Mouse (Mus musculus) G1E (cell line): ENCODE results near the gene Plcb1. TPM values are rescaled to one million over a fixed set of nuclear protein-coding genes. Genes with fewer than 3 reads are reported as not detected.

Experiments used
- ATAC-seq: 2 replicates; pipeline ENCODE4 v1.8.0; 2016; ENCODE audit warnings: mild to moderate bottlenecking; ENCODE audit not compliant: insufficient number of reproducible peaks, poor library complexity, low FRiP score, severe bottlenecking; ENCODE audit errors: extremely low read depth
- DNase-seq: peaks from one replicate; pipeline ENCODE4 v3.0.0; 2012; ENCODE audit warnings: low spot score
- H3K27me3 ChIP-seq: 2 replicates; pipeline ENCODE4 v1.6.1; 2012; ENCODE audit warnings: mild to moderate bottlenecking, low read length, inconsistent platforms; ENCODE audit not compliant: insufficient read depth
- H3K36me3 ChIP-seq: replicated peaks from 2 replicates; pipeline ENCODE3; 2012; ENCODE audit warnings: mild to moderate bottlenecking, inconsistent platforms
- H3K4me1 ChIP-seq: 2 replicates; pipeline ENCODE4 v1.6.1; 2012; ENCODE audit warnings: low read depth, low read length, inconsistent platforms, mixed read lengths; ENCODE audit not compliant: insufficient read depth
- H3K4me3 ChIP-seq: 2 replicates; pipeline ENCODE4 v1.5.1; 2012; ENCODE audit warnings: low read depth, mild to moderate bottlenecking, inconsistent platforms, low read length, moderate library complexity, mixed read lengths
- H3K9me3 ChIP-seq: replicated peaks from 2 replicates; pipeline ENCODE4 v1.6.1; 2012; ENCODE audit warnings: inconsistent platforms
- CTCF ChIP-seq: IDR thresholded peaks from 2 replicates; pipeline ENCODE4 v1.5.1; 2012; ENCODE audit warnings: low read depth, low read length, inconsistent platforms, mixed read lengths
- GATA1 ChIP-seq: IDR thresholded peaks from 2 replicates; pipeline ENCODE4 v1.6.1; 2012; ENCODE audit warnings: borderline replicate concordance, low read length, inconsistent platforms, mixed read lengths
- GATA2 ChIP-seq: IDR thresholded peaks from 2 replicates; pipeline ENCODE4 v1.6.1; 2012; ENCODE audit warnings: low read depth, low read length, inconsistent platforms, borderline replicate concordance
- POLR2AphosphoS5 ChIP-seq: IDR thresholded peaks from 2 replicates; pipeline ENCODE4 v1.6.1; 2012; ENCODE audit warnings: low read depth, low read length, inconsistent platforms; ENCODE audit not compliant: insufficient replicate concordance
- TAL1 ChIP-seq: conservative IDR thresholded peaks from 2 replicates; pipeline ENCODE4 v1.6.1; 2012; ENCODE audit warnings: low read depth, low read length, inconsistent platforms, mixed read lengths
- polyA plus RNA-seq: library from polyadenylated mRNA; stranded (reverse); fragments of >175 nt; gene quantifications from 2 replicates; pipeline ENCODE4 v1.2.3, GENCODE M21; 2012
- total RNA-seq, 2 experiments: library from RNA; stranded (forward) in 1 of 2; stranded (reverse) in 1 of 2; fragments of 200-1000 nt in 1 of 2; fragments of >200 nt in 1 of 2; fragmentation: Nextera tagmentation in 1 of 2; gene quantifications; 2 replicates each; pipeline ENCODE4 v1.2.3; 2014 to 2017

The Plcb1 gene
- total and polyA plus RNA-seq, 3 experiments: 0.16 TPM; not detected in 2

DNA sequence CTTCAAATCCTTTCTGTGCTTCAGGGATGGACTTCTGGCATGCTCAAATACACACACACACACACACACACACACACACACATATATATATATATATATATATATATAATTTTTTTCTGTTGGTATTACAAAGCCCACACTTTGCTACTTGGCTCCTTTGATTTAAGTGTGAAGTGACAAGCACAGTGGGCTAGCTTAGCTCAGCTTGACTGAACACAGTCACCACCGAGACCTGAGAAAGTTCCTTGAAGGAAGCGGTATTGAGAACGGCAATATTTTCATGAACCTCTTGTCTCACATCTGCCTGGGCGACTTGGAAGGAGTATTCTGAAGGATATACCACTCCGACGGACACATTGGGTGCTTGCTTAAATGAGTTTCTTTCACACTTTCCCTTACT, 81.5 kb downstream of the Plcb1 start:
- H3K4me3 ChIP-seq: no peak overlapping the region
- DNase-seq (no peak), ATAC-seq (no peak)
- H3K9me3 ChIP-seq: no peaks in the 10 kb centered on the region
- H3K36me3 ChIP-seq: no peaks in the 10 kb centered on the region
- H3K4me1 ChIP-seq: peaks cover 4% of the 10 kb centered on the region
- H3K27me3 ChIP-seq: no peaks in the 10 kb centered on the region
- no peak for TF ChIP-seq GATA1
- no peak for TF ChIP-seq CTCF
- TF ChIP-seq POLR2AphosphoS5: no peak
- TF ChIP-seq GATA2: no peak
- TF ChIP-seq TAL1: no peak

DNA sequence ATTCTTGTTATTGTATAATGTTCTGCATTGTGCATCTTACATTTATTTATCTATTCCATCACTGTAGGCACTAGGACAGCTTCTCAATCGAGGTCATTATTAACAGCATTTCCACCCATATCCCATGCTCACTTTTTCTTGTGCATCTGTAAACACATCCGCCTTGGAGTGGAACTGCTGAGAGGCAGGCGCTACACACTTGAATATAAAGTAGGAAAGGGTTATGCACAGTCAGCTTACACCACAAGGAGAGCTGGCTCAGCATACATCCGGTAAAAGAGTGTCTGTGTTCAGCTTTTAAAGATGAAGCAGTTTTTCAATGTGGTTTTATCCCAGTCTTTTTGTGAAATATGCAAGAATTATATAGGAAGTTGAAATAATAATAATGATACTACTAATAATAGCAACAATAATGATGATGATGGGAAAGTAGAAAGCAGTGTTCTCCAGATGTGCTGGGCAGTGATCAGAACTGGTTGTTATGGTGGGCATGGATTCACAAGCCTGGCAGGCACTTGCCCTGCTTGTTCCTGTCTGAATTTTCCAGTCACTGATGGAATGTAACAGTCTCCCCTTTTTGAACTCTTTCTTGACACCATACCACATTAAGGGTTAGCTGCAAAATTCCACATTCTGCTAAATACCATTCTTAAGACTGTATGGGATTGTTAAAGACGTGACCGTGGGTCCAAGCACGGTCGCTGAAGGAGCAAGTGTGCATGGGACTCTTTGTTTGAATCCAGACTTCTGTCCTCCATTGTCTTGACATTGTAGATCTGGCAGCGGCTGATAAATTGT, 86.0 kb downstream of the Plcb1 start:
- Histone ChIP-seq H3K36me3 (no peaks in the 10 kb centered on the region), H3K4me3 (no peak overlapping the region), H3K4me1 (peaks cover 6% of the 10 kb centered on the region), H3K27me3 (no peaks in the 10 kb centered on the region), H3K9me3 (no peaks in the 10 kb centered on the region)
- DNase-seq (no peak), ATAC-seq (no peak)
- TF ChIP-seq GATA1 (no peak), GATA2 (no peak), TAL1 (0 out of 2 replicates have a peak, but pooled peaks have one; percentile 24), CTCF (no peak), POLR2AphosphoS5 (no peak)

DNA sequence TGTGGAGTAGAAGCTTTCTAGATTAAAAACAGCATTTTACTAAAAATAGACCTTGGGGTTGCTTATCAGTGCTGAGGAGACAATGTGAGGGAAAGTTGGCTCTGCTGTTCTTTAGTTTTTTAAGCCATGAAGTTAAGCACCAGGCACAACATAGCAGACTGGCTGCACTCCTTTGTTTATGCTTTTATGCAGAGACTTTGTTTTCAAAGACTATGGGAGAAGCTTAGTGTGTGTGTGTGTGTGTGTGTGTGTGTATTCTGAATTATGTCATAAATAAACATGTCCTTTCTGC, 86.6 kb downstream of the Plcb1 start:
- TF ChIP-seq POLR2AphosphoS5: no peak
- no peak for TF ChIP-seq GATA1
- TF ChIP-seq TAL1: no peak
- no peak for TF ChIP-seq CTCF
- no peak for TF ChIP-seq GATA2
- Histone ChIP-seq H3K36me3 (no peaks in the 10 kb centered on the region), H3K4me3 (no peak overlapping the region), H3K27me3 (no peaks in the 10 kb centered on the region), H3K9me3 (no peaks in the 10 kb centered on the region), H3K4me1 (peaks cover 6% of the 10 kb centered on the region)
- ATAC-seq (peak; percentile 86), DNase-seq (no peak)

DNA sequence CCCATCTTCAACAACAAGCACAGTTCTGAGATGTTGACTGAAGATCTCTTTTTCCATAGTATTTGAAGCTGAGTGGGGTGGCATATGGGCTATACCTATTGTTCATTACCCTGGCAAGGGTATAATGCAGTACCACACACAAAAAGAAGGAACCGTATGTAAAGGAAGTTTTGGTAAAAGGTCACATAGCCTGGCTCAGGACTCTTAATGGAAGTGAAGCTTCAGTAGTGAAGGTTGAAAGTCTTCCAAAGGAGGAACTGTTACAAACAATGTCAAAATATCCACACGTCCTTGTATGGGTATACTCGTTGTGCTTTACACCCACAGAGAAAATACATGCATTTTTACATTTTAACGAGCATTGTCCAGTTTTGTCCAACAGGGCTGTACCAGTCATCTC, 91.3 kb downstream of the Plcb1 start:
- ATAC-seq: no peak
- TF ChIP-seq GATA2: no peak
- TF ChIP-seq POLR2AphosphoS5: no peak
- TF ChIP-seq TAL1: no peak
- TF ChIP-seq GATA1: no peak
- no peak for TF ChIP-seq CTCF
- Histone ChIP-seq H3K27me3 (no peaks in the 10 kb centered on the region), H3K4me3 (no peak overlapping the region), H3K9me3 (no peaks in the 10 kb centered on the region), H3K36me3 (no peaks in the 10 kb centered on the region), H3K4me1 (peaks cover 4% of the 10 kb centered on the region)
- no peak for DNase-seq

DNA sequence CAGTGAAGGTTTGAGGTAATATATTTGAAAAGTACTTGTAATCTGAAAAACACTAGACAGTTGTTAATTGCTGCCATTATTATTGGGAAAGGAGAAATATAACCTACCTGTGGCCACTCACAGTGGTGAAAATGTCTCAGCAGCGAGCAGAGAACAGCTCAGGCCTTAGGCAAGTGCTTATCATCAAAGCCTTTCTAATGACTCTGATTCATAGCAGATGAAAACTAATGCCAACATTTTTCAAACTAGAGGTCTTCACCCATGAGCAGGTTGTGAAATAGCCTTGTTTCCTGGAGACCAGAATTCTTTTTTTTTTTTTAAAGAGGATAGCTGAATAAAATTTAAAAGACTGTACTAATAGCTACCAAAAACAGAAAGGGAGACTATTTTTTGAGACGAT, 105.3 kb downstream of the Plcb1 start:
- Histone ChIP-seq H3K36me3 (no peaks in the 10 kb centered on the region), H3K9me3 (no peaks in the 10 kb centered on the region), H3K4me3 (no peak overlapping the region), H3K4me1 (no peaks in the 10 kb centered on the region), H3K27me3 (no peaks in the 10 kb centered on the region)
- no peak for DNase-seq
- ATAC-seq: no peak
- no peak for TF ChIP-seq CTCF
- TF ChIP-seq TAL1: no peak
- TF ChIP-seq POLR2AphosphoS5: no peak
- no peak for TF ChIP-seq GATA2
- TF ChIP-seq GATA1: no peak

DNA sequence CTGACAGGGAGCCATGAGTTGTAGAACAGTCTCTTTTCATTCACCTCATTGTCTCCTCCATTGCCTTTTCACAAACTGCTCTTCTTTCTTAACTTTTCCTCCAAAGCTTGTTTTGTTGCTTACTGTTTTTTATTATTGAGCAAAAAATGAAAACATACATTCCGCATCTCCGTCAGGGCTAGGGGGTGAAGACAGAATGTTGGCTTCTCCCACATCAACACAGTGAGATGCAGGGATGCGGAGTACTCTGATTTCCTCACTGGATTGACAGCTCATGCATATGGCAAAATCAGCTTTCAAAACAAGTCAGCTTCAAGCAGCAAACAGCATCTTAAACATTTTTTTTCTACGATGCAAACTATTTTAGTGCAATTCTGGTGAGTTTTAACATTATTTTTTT, 108.9 kb downstream of the Plcb1 start:
- DNase-seq: no peak
- ATAC-seq: no peak
- Histone ChIP-seq H3K4me1 (no peaks in the 10 kb centered on the region), H3K27me3 (no peaks in the 10 kb centered on the region), H3K9me3 (no peaks in the 10 kb centered on the region), H3K4me3 (no peak overlapping the region), H3K36me3 (no peaks in the 10 kb centered on the region)
- TF ChIP-seq GATA1 (no peak), CTCF (no peak), GATA2 (no peak), POLR2AphosphoS5 (no peak), TAL1 (no peak)
